Mouse (Mus musculus) spleen, postnatal 4 days (tissue): ENCODE measurements around the gene Olfr13.
"Not testable (repeated sequence)": the region's sequence is repeated elsewhere in the genome, so short reads cannot be mapped to it uniquely, and the experiment has no call there.

ENCODE experiments used
- DNase-seq, 2 experiments: peaks; one replicate each; pipeline ENCODE4 v3.0.0; 2022; ENCODE audit warnings: low spot score in 2 of 2

The Olfr13 gene

DNA sequence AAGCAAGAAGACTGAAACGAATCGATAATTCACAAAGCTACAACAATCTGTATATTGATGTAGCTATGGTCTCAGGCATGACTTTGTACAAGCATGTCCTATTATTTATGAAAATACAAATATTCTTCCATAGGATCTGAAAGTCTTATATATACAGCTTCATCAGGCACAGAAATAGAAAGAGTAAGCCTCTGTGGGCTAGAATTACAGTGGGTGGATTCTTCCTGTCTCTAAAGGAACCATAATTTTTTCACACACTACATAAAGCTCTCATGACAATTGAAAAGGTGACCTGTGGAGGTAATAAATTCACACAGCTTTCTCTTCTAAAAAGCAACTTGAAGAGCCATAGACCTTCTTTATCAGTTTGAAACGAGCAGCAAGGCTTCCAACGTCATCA is at the start of gene Olfr13:
Gene Olfr13, plus strand, starts transcription at position 301 of the 400 bp plus-strand sequence.
- no peak for DNase-seq

DNA sequence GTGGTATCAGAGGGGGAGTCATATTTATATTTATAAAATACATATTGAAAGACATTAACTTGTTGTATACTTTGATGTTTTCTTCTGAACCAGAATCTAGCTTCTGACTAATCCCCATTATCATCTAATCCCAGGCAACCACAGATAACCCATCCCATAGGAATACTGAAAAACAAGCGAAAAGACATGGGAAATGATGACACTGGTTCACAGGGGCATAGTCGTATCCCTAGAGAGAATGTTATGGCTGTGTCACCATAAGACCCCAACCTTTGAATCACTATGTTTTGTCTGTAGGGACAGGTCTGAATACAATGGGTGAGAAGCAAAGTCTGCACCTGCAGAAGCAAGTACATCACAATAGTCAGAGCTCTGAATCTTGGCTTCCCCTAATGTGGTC is 25.7 kb upstream of the Olfr13 start, which contains the start of gene Olfr237-ps1:
Gene Olfr237-ps1, plus strand, starts transcription at position 301 of the 400 bp plus-strand sequence.
- not testable (repeated sequence) for DNase-seq

DNA sequence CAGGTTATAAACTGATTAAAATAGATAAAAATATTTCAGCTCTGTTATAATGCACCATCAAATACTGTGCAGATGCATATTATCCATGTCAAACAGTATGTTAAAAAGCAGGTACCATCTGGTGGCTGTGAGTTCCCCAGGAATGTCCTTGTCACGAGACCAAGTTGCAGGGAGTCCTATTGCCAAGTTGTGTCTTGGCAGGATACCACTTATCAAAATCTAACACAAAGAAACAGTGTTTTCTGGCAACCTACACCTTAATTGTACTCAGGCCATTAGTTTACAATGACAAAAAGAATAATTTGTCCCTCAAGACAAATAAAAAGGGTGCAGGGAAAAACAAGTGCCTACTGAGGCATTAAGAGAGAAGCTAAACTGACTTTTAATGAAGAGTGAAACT is 12.4 kb upstream of the Olfr13 start:
- DNase-seq: no peak

DNA sequence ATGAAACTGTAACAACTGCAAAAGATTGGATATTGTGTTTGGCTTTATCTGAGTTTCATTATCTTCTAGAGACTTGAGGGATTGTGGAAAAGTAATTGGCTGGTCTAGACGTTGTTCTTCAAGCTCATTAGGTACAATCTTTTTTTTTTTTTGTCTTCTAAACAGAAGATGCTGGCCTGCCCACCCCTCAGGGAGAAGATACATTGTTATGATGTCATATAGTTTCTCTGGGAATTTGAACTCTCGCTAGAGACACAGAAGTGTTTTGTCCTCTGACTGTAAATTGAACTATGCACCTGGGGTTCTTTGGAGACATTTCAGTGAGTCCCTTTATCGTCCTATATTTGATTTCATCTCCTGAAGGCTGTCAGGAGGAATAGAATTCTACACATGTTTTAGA is 9.0 kb upstream of the Olfr13 start, which contains the start of gene Olfr437:
Gene Olfr437, plus strand, starts transcription at position 301 of the 400 bp plus-strand sequence.
- no peak for DNase-seq

DNA sequence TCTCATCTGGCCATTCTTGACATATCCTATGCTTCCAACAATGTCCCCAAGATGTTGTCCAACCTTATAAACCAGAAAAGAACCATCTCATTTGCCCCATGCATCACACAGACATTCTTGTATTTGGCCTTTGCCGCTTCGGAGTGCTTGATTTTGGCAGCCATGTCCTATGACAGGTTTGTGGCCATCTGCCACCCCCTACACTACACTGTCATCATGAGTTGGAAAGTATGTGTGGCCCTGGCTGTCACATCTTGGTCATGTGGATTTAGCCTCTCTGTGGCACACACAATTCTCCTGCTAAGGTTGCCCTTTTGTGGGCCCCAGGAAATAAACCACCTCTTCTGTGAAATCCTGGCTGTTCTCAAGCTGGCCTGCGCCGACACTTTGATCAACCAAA is 4.7 kb upstream of the Olfr13 start:
- DNase-seq: no peak

DNA sequence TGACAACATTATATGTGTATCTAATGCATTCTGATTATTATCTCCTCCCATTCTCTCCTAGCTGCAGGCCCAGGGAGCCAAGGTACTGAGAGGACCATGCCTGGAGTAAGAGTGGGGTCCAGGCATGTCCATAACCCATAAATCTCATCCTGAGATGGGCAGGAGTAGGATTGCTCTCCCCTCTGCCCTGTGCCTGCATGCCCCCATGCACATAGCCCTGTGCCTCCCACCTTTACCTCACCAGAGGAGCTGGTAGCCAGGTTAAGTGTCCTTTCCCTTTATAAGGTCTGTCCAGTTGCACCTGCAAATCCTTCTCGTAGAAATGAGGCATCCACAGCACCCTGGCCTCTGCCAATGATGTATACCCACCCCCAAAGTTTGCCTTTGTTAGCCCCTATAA is 6.2 kb downstream of the Olfr13 start:
- DNase-seq: no peak

DNA sequence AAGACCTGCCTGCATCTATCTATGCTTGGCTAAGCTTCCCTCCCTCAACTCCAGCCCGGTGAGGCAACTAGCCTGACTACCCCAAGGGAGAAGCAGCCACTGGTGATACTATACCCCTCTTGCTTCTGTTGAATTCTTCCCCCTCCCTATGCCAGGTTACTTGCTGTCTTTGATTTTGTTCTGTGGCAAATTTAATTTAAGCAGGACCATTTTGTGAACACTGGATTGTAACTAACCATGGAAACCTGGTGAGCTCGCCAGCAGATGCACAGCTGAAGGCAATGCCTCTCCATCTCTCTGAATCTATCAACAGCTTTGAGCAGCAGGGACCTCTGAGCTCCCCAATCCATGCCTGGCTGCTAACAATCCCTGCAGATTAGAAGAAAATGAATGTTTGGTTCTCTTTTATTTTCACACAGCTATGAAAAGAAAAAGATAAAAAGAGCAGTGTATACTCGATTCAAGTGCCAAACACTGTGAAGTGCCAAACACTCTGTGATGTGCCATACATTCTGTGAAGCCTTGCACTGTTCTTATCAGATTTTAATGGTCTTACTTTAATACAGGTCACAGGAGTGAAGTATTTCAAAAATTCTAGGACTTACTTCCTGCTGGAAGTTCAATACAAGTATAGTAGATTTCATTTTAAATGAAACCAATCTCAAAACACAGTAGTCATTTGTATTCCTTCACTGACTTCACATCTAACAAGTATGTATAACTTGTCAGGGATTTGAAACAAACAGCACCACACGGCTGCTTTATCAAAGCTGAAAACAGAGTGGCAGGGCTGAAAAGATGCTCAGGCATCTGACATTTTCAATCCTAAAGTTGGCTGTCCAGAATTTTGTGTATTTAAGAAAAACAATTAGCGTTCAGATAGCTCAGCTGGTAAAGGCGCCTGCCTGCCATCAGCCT is 6.9 kb downstream of the Olfr13 start:
- DNase-seq: no peak

DNA sequence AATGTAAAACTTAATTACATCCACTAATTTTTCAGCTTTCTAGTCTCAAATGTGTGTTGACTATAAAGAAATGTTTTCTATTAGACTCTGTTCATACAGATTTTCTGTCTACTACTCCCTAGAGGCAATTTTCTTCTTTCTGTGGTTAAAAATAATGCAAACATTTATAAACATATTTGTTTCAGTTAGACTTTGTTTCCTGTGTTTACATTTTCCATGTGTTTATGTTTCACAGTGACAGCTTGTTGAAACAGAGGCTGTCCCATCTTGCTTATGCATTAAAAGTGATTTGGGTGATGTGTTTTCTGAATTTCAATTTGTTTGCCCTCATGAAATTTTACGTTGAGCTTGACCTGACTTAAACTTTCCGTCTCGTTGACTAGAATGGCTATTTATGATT is 19.0 kb downstream of the Olfr13 start:
- DNase-seq: no peak

DNA sequence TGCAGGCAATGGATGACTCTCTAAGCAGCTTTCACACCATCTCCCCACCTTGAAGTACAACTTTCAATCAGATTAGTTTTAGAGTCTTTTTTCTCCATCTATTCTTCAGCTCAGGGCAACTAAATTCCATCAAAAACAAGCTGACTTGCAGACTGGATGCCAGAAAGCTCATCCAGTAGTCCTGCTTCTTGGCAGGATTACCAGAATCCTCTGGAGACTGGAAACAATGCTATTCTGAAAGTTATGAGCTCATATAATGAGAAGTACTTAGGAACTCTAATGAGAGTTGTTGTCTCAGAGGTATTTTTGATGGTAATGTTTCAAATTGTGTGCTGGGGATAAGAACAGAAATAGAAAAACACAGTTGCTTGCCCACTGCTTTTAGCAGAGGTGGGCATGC is 24.8 kb downstream of the Olfr13 start, which contains the start of gene Olfr435:
Gene Olfr435, plus strand, starts transcription at position 366 of the 400 bp plus-strand sequence.
- DNase-seq: no peak

DNA sequence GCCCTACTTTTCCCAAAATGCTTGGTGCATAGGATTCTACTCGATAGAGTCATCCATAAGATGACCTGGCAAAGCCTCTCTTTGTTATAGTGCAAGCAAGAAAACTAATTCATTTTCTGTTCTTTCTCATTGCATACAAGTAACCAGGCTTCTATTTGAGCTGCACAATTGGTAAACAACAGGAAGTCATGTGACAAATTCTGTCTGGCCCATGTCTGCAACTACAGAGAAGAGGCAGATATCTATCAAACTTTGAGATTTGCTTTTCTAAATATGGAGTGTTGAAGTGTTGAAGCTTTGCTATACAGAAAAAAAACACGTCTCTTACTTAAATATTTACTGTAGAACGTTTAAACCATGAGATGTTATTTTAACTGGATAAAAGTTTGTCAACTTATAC is 26.2 kb downstream of the Olfr13 start:
- DNase-seq: no peak

DNA sequence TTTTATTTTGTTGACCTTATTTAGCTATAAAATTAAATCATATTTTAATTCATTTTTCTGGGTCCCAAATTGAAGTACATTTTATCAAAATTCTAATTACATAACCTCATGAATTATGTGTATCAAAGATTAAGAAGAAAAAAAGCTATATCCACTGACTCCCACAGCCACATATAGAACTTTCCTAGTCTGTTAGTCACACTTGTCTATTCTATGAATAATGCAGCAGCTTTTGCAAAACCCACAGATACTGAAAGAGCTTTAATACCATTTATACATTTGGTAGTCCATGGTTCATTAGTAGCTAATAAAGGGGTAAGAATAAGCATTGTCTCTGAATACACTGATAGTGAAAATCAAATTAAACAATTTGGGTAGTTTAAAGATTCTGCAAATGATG is 30.8 kb downstream of the Olfr13 start:
- no peak for DNase-seq

DNA sequence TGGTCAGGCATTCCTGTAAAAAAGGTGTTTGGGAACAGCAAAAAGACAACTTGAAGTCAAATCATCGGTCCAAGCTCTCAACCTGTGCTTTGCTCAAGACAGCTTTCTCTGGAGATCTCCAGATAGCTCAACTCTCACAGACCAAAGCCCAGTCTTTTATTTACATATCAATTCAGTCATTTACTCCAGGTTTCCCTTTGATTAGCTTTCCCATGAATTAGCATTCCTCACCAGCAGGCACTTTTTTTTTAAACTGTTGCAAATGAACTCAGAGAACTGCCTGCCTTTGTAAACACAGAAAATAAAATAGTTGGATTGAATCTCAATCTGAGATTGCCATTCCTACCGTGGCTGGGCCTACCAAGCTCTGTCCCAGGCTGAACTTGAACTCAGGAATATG is 33.4 kb downstream of the Olfr13 start:
- DNase-seq: no peak

DNA sequence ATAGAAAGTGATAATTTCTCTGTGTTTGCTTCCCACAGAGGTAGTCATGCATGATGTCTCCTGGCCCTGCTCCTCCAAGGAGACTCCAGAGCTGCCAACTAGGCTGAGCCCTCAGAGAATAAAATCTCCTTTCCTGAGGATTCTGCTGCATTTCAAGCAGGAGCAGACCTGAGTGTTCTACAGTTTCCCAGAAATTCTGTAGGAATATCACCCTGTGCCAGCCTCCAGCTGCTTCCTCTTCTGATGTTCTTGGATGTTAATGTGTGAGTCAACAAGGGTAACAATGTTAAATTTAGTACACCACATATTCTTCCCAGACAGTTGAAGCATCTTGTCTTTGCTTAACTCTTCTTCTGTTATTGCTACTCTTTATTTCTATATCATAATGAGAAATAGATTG is 40.9 kb downstream of the Olfr13 start, which contains the start of gene Olfr434:
Gene Olfr434, plus strand, starts transcription at position 149 of the 400 bp plus-strand sequence.
- DNase-seq: not testable (repeated sequence)
